Comparison of ENCODE assay signal across 19 mouse cellular contexts in genomic region chr4:44532731-44533130, GRCm38 (mm10).
"Had no signal": no experiment of that assay in that cellular context is flagged by ENCODE, and none has a peak within 500 bp of the region (broad histone marks: within the 10 kb centered on the region; RNA-seq: fewer than 3 reads in every experiment).

No protein-coding gene starts in this region.

- DNase-seq: kidney, adult 9 months; kidney, postnatal 14 days; kidney, postnatal 4 days; layer of hippocampus, adult 9-11 months; liver; lung, adult 18-20 months; lung, postnatal 14 days; lung, postnatal 4 days; midbrain, embryonic 14.5 days; right cerebral cortex, postnatal 4 days; thymus, adult 2 months; thymus, postnatal 14 days had no signal

- H3K4me1 ChIP-seq: limb, embryonic 13.5 days; liver, embryonic 12.5 days; liver, embryonic 15.5 days; lung, embryonic 15.5 days had no signal

- H3K27ac ChIP-seq: limb, embryonic 10.5 days; limb, embryonic 13.5 days; liver, embryonic 12.5 days; liver, embryonic 15.5 days; lung, embryonic 15.5 days; stomach, postnatal 0 days had no signal

- H3K4me2 ChIP-seq: limb, embryonic 13.5 days; liver, embryonic 12.5 days; liver, embryonic 15.5 days; lung, embryonic 15.5 days; midbrain, embryonic 11.5 days had no signal

- ATAC-seq: liver, embryonic 12.5 days had no signal

- H3K27me3 ChIP-seq: limb, embryonic 13.5 days; liver, embryonic 15.5 days; lung, embryonic 15.5 days had no signal

- H3K36me3 ChIP-seq: limb, embryonic 10.5 days; limb, embryonic 13.5 days; liver, embryonic 12.5 days; liver, embryonic 15.5 days; lung, embryonic 15.5 days had no signal

- H3K9ac ChIP-seq: limb, embryonic 13.5 days; liver, embryonic 12.5 days; liver, embryonic 15.5 days; lung, embryonic 15.5 days had no signal

- H3K4me3 ChIP-seq: limb, embryonic 10.5 days; limb, embryonic 13.5 days; liver, embryonic 12.5 days; liver, embryonic 15.5 days; lung, embryonic 15.5 days had no signal

- H3K9me3 ChIP-seq: limb, embryonic 10.5 days; limb, embryonic 13.5 days; liver, embryonic 12.5 days; liver, embryonic 15.5 days; lung, embryonic 15.5 days had no signal
